Mouse (Mus musculus) liver, adult 2 months (tissue): Measurements from ENCODE around the gene Olfr544. TPM values are rescaled to one million over a fixed set of nuclear protein-coding genes. Genes with fewer than 3 reads are reported as not detected.

ENCODE experiments used
- DNase-seq: peaks from one replicate; pipeline ENCODE4 v3.0.0-alpha.2; 2011; ENCODE audit warnings: low read depth, low spot score; ENCODE audit errors: extremely low read depth
- H3K27ac ChIP-seq: fragments of 200-500 bp; replicated peaks from 2 replicates; pipeline ENCODE4 v1.5.1; 2012; ENCODE audit warnings: low read depth, mild to moderate bottlenecking, control low read depth, inconsistent platforms, low read length; ENCODE audit not compliant: insufficient read depth
- H3K27me3 ChIP-seq: fragments of 200-500 bp; 2 replicates; pipeline ENCODE4 v1.6.1; 2012; ENCODE audit warnings: mild to moderate bottlenecking, moderate library complexity, low read length, inconsistent platforms; ENCODE audit not compliant: control insufficient read depth, insufficient read depth
- H3K36me3 ChIP-seq: fragments of 200-500 bp; 2 replicates; pipeline ENCODE4 v1.6.1; 2012; ENCODE audit warnings: low read length, inconsistent platforms; ENCODE audit not compliant: control insufficient read depth, insufficient read depth
- H3K4me1 ChIP-seq: fragments of 200-500 bp; 2 replicates; pipeline ENCODE4 v1.6.1; 2011; ENCODE audit warnings: low read length; ENCODE audit not compliant: control insufficient read depth, insufficient read depth
- H3K4me3 ChIP-seq: fragments of 200-500 bp; 2 replicates; pipeline ENCODE4 v1.5.1; 2011; ENCODE audit warnings: low read depth, mild to moderate bottlenecking, control low read depth, low read length, moderate library complexity; ENCODE audit not compliant: insufficient read depth
- H3K79me2 ChIP-seq: fragments of 200-500 bp; 2 replicates; pipeline ENCODE4 v1.6.1; 2012; ENCODE audit warnings: inconsistent platforms, mild to moderate bottlenecking, low read length, moderate library complexity; ENCODE audit not compliant: control insufficient read depth, insufficient read depth
- H3K9ac ChIP-seq: fragments of 200-500 bp; 2 replicates; pipeline ENCODE4 v1.6.1; 2012; ENCODE audit warnings: low read depth, mild to moderate bottlenecking, control low read depth, inconsistent platforms, low read length
- CTCF ChIP-seq: fragments of 200-500 bp; IDR thresholded peaks from 2 replicates; pipeline ENCODE4 v1.5.1; 2011; ENCODE audit warnings: low read depth, low read length, control low read depth
- POLR2A ChIP-seq: fragments of 200-500 bp; IDR thresholded peaks from 2 replicates; pipeline ENCODE4 v1.6.1; 2011; ENCODE audit warnings: low read length, control low read depth; ENCODE audit not compliant: insufficient read depth; ENCODE audit errors: extremely low read depth
- WGBS: fragments of 180-500 bp; shearing (Covaris S2); methylation state at CpG from one replicate; pipeline ENCODE4 v1.1.7; 2018; 5-methylcytosine and 5-hydroxymethylcytosine counted together
- polyA plus RNA-seq: library from polyadenylated mRNA; depleted of rRNA; stranded (reverse); fragments of >200 nt; gene quantifications from 2 replicates; pipeline ENCODE4 v1.2.3, GENCODE M21; 2012
- total RNA-seq: library from RNA; depleted of rRNA; stranded (reverse); fragments of >200 nt; gene quantifications from 2 replicates; pipeline ENCODE4 v1.2.3, GENCODE M21; 2014

Olfr544 gene
- total and polyA plus RNA-seq, 2 experiments, result not detected

GRCm38 (mm10) chr7:102512814-102513435, 24.8 kb upstream of the Olfr544 start:
- Histone ChIP-seq H3K79me2 (no peaks in the 10 kb centered on the region), H3K27ac (no peak overlapping the region), H3K4me3 (peak overlapping the region; percentile 51; the same call in 1 of the 2 replicates), H3K27me3 (no peaks in the 10 kb centered on the region), H3K9ac (peak overlapping the region; percentile 66), H3K4me1 (0 out of 2 replicates have a peak, but pooled peaks cover 1% of the 10 kb centered on the region), H3K36me3 (no peaks in the 10 kb centered on the region)
- 2% methylated on average over 54 of the region's 54 CpGs for WGBS
- peak; percentile 29 for DNase-seq
- TF ChIP-seq CTCF (peak; percentile 86), POLR2A (no peak)

- no peaks in the 10 kb centered on the region for H3K27me3 ChIP-seq
- no peak overlapping the region for H3K27ac ChIP-seq
- DNase-seq, result no peak
- H3K36me3 ChIP-seq, result no peaks in the 10 kb centered on the region
- 0 out of 2 replicates have a peak, but pooled peaks cover 1% of the 10 kb centered on the region for H3K4me1 ChIP-seq
- TF ChIP-seq CTCF (no peak), POLR2A (no peak)
- H3K4me3 ChIP-seq, result no peak overlapping the region
- WGBS, result 92% methylated on average over 10 of the region's 10 CpGs
- no peaks in the 10 kb centered on the region for H3K79me2 ChIP-seq
- no peak overlapping the region for H3K9ac ChIP-seq
These were observed 23.8 kb upstream of the Olfr544 start for GRCm38 (mm10) chr7:102511927-102512326.

- Histone ChIP-seq H3K27ac (no peak overlapping the region), H3K79me2 (no peaks in the 10 kb centered on the region), H3K27me3 (no peaks in the 10 kb centered on the region), H3K9ac (no peak overlapping the region), H3K4me3 (no peak overlapping the region), H3K4me1 (0 out of 2 replicates have a peak, but pooled peaks cover 1% of the 10 kb centered on the region), H3K36me3 (no peaks in the 10 kb centered on the region)
- TF ChIP-seq POLR2A (no peak), CTCF (no peak)
- WGBS, result 87% methylated on average over 7 of the region's 7 CpGs
- DNase-seq, result no peak
These were observed 21.6 kb upstream of the Olfr544 start for GRCm38 (mm10) chr7:102509726-102510125.

GRCm38 (mm10) chr7:102508666-102509065, 20.6 kb upstream of the Olfr544 start:
- 84% methylated on average over 6 of the region's 6 CpGs for WGBS
- no peak for DNase-seq
- no peak overlapping the region for H3K4me3 ChIP-seq
- H3K4me1 ChIP-seq, result 0 out of 2 replicates have a peak, but pooled peaks cover 1% of the 10 kb centered on the region
- H3K79me2 ChIP-seq, result no peaks in the 10 kb centered on the region
- no peaks in the 10 kb centered on the region for H3K27me3 ChIP-seq
- no peak for TF ChIP-seq POLR2A
- TF ChIP-seq CTCF, result no peak
- no peak overlapping the region for H3K27ac ChIP-seq
- H3K9ac ChIP-seq, result no peak overlapping the region
- H3K36me3 ChIP-seq, result no peaks in the 10 kb centered on the region

GRCm38 (mm10) chr7:102508066-102508465, 20.0 kb upstream of the Olfr544 start:
- WGBS, result 89% methylated on average over 9 of the region's 9 CpGs
- TF ChIP-seq CTCF (no peak), POLR2A (no peak)
- Histone ChIP-seq H3K27ac (no peak overlapping the region), H3K9ac (no peak overlapping the region), H3K79me2 (no peaks in the 10 kb centered on the region), H3K27me3 (no peaks in the 10 kb centered on the region), H3K36me3 (no peaks in the 10 kb centered on the region), H3K4me1 (no peaks in the 10 kb centered on the region), H3K4me3 (no peak overlapping the region)
- no peak for DNase-seq

DNA sequence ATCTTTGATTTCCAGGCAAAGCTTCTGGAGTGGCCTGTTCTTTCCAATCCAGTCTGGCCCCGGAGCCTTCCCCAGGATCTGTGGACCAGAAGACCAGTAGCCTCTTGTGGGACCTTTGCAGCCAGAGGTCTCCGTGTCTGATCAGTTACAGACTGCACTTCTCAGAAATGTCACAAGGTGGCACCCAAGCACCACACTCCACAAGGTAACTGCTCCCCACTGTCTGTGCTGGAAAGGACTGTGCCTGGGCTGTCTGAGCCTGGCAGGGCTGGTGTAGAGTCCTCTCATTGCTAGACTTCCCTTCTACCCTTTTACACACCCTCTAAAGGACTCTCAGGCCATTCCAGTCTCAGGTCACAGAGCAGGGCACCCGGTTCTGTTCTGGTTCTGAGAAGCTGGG, 18.7 kb upstream of the Olfr544 start:
- 41% methylated on average over 3 of the region's 3 CpGs for WGBS
- Histone ChIP-seq H3K4me3 (no peak overlapping the region), H3K79me2 (no peaks in the 10 kb centered on the region), H3K36me3 (no peaks in the 10 kb centered on the region), H3K27me3 (peaks cover 3% of the 10 kb centered on the region; the same call in 1 of the 2 replicates), H3K27ac (no peak overlapping the region), H3K9ac (no peak overlapping the region), H3K4me1 (no peaks in the 10 kb centered on the region)
- TF ChIP-seq POLR2A (no peak), CTCF (peak; percentile 88)
- DNase-seq, result peak; percentile 51
